Mouse (Mus musculus): ENCODE results near the gene Ddx5.
"Not testable (repeated sequence)": the region's sequence is repeated elsewhere in the genome, so short reads cannot be mapped to it uniquely, and the experiment has no call there.

The Ddx5 gene

DNA sequence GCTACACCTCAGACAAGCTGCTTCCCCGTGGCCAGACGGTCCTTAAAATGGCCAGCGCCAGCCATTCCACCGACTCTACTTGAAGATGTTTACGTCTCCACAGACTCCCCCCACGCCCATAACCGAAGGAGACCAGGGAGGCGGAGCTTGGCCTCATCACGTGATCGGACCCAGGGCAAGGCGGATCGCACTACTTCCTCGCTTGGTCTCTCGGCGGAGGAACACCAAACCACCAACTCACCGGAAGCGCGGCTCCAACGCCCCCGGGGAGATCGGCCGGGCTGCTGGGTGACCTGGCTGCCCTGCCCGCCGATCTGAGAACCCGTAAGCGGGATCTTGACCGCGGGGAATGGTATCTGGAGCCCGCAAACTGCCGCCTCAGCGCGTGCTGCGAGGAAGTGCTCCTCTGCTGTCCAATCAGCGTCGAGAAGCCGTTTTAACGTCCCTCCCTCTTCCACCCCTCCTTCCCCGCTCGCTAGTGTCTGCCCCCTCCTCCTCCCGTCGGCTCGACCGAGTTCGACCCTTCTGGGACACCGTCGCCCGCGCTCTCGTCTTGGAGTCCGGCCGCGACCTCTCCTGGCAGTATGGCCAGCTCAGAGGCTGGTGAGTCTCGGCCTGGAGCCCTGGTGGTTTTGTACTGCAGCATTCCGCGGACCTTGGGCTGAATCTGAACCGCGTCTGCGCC lies at the start of gene Ddx5, which contains the start of gene Cep95:
Gene Ddx5, minus strand, starts transcription at position 411 of the 685 bp plus-strand sequence.
Gene Cep95, plus strand, starts transcription at position 478 of the 685 bp plus-strand sequence.
- peak; percentile 99 to 100 for DNase-seq (ENCODE audit: low spot score in 2 of 2)

DNA sequence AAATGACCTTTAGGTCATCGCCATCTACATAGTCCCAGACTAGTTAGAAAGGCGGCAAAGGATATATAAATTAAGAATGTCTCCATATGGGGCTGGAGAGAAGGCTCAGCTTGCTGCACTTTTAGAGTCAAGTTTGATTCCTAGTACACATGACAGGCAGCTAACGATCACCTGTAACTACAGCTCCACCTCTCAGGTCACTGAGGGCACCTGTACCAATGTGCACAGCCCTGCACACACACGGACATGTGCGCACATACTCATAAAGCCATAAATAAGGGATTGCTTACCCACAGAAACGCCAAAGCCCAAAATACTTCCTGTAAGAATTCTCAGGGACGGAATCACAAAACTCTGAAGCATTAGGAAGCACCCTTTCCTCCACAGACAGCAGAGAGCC lies 39.1 kb upstream of the Ddx5 start:
- no peak for DNase-seq (ENCODE audit: low spot score in 2 of 2)

DNA sequence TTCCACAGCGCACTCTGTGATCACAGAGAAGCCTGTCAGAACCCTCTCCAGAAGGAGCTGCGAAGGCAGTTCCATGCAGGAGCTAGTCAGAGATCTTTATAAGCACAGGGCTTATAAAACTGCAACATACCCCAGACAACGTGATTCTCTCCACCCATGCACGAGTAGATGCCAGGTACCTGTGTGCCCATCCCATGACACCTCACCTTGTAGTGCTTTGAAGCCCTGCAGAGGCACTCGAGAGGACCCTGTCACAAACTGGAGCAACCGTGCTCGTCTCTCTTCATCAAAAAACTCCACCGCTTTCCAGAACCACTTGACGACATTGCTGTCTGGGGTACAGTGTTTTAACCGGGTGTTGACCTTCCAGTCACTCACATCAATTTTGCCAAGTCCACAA lies 35.4 kb upstream of the Ddx5 start:
- no peak for DNase-seq (ENCODE audit: low spot score in 2 of 2)

DNA sequence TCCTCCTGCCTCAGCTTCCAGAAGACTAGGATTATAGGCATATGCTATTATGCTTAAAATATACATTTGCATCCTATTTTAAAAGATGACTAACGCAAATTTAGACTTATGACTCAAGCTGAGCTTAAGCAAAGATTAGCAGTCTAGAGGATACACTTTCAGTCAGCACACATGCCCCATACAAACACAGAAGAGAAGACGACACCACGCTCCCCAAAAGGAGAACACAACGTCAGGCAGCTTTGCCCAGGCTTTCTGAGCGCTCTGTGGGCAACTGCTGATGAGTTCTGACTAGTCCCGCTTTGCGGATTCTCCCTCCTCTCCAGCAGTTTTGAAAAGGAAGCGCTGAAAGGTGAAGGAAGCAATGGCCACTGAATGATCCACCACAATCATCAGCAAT lies 34.8 kb upstream of the Ddx5 start:
- DNase-seq (ENCODE audit: low spot score in 2 of 2) = no peak

DNA sequence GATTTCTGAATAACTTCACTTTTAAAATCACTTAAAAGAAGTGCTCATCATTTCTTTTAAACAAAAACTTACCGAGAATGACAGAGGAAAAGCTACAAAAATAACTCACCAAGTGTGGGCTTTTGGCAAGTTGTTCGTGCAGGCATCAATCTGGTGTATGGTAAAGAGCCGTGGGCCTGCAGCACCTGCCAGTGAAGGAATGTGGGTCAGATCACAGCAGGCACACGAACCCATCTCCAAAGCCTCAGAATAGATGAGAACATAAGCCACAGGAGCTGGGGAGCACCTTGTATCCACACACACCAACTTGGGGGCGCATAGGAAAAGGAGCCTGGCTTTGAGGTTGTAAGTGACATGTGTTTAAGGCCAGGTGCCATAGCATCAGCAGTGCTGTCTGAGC lies 33.9 kb upstream of the Ddx5 start:
- DNase-seq (ENCODE audit: low spot score in 2 of 2) = no peak

DNA sequence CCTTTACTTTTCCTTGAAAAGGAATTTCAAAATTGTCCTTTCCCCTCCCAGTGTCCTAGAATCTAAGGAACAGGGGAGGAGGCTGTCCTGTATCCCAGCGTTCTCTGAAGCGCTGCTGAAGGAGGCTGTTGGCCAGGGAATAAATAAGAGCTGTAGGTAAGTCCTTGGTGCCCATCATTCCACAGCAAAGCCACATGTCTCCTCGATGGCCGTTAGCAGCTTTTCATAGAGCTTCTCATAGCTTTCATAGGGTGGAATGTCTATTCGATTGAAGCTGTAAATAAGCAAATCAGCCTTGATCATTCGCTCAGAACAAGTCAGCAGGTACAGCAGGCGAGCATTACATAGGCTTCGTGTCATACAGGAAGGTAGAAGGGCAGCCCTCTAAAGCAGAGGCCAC lies 33.5 kb upstream of the Ddx5 start:
- DNase-seq (ENCODE audit: low spot score in 2 of 2) = no peak

DNA sequence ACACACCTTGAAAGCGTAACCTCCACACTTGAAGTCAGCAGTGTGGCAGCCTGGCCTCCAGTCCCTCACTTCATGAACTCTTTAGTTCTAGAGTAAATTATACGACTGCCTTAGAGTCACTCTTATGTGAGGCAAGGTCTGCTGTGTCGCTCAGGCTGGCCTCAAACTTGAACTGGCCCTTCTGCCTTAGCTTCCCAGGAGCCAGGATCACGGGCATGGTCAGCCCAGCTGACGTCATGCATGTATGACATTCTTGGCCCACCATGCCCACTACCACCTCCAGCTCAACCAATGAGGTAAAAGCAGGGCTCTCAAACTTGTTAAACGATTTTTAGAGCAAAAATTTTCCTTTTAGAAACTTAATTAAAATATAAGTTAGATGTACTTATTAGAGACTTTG lies 32.4 kb upstream of the Ddx5 start:
- DNase-seq (ENCODE audit: low spot score in 2 of 2) = no peak

DNA sequence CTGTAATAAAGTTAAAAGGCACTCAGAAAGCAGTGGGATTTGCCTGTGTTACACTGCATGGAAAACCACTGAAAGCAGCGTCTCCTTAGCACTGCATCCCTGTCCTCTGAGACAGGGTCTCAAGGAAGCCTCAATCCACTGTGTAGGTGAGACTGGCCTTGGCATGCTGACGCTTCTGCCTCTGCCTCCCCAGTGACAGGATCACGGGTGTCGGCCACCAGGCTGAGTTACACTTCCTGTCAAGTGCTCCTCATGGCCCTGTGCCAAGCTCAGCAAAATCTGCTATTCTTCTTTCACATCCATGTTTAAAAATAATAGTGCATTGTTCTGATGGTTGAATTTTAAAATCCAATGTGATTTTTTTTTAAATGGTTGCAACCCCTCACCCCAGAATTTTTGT lies 32.0 kb upstream of the Ddx5 start:
- peak; percentile 47 to 60 for DNase-seq (ENCODE audit: low spot score in 2 of 2)

DNA sequence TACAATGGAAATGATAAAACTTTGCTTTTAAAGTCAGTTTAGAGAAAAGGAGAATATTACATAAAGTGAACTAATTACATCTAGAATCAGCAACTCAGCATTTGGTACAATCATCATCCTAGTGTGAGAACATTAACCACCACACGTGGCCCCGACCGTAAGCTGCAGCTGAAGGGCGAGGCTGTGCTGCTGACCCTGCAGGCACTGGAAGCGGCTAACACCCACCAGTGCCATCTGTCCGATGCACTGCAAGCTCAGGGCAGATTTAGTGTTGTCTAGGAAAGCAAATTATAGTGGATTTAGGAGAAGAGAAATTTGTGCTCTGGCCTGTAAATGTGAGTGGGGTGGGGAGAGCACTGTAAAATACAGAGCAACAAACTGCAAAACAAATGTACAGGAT lies 31.3 kb upstream of the Ddx5 start:
- DNase-seq (ENCODE audit: low spot score in 2 of 2) = no peak

DNA sequence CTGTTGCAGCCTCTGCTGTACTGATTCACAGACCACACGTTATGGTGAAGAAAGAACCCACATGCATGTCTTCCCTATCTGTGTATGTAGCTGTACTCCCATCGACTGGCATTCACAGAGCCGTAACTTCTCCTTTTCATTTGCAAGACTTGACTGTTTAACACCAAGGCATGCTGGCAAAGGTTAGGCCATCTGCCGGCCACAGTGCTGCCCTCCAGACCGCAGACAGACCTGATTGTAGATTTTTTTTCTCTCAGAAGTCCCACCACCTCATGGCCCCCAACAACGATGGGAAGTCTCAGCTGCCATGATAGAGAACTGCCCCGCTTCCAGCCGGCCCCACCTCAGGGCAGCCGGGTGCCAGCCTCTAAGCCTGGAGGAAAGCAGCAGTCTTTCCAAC lies 30.6 kb upstream of the Ddx5 start:
- DNase-seq (ENCODE audit: low spot score in 2 of 2) = no peak

DNA sequence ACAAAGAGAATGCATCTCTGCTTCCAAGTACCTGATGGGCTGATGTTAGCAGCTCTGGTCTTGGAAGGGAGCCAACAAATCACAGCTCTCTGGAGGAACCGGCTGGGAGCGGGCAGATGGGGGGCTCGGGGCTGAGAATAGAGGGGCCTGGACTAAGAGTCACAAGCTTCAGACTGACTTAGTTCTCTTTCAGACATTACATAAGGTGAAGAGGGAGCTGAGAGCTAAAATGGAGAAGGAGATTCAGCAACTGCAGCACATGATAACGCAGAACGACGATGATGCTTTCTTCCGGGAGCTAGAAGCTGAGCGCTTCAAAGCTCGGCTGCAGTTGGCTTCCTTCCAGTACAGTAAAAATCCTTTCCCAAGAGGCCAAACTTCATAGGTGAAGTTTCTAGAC lies 29.4 kb upstream of the Ddx5 start:
- no peak for DNase-seq (ENCODE audit: low spot score in 2 of 2)

DNA sequence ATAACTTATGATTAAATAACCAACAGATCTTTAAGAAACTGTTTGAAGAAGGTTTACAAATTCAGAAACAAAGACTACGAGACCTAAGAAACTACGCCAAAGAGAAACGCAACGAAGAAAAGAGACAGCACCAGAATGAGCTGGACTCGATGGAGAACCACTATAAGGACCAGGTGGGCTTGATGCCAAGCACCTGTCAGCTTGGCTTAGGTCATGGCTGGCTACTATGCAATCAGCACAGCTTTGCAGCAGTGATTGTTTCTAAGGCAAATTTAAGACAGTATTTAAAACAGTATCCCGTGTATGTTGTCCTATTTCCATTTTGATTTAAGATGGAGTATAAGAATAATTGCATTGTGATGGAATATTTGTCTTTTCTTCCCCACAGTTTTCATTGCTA lies 28.8 kb upstream of the Ddx5 start:
- no peak for DNase-seq (ENCODE audit: low spot score in 2 of 2)

DNA sequence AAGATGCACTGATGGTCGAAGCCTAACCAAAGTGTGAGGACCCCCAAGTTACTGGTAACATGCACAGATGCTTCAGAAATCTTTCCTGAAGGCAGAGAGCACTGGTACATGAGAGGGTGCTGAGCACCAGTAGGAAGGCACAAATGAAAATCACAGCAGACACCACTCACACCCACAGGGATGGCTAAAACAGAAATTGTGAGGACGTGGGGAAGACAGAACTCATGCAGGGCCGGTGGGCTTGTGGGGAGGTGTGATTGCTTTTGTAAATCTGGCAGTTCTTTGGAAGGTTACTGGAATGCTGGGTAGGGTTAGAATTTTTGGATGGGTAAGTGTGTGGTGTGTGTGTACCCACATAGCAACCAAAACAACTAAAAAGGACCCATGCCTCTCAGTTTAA lies 28.2 kb upstream of the Ddx5 start:
- DNase-seq (ENCODE audit: low spot score in 2 of 2) = no peak

DNA sequence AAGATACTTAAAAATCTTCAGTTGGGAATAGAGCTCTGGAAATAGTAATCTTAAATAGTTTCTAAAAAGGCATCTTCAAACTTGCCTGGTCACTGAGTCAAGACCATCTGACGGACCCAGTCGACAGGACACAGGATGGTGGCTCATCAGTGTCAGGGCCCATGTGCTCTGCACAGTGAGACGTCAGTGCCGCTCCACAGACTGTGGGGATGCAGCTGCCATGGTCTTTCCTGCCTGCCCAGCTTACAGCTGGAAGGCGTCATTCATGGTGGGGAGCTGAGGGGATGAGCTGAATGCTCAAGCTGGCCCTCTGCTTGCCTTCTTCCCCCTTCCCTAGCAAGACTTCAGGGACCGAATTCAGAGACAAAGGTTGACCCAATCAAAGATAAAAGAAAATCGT lies 27.3 kb upstream of the Ddx5 start:
- DNase-seq (ENCODE audit: low spot score in 2 of 2) = no peak

DNA sequence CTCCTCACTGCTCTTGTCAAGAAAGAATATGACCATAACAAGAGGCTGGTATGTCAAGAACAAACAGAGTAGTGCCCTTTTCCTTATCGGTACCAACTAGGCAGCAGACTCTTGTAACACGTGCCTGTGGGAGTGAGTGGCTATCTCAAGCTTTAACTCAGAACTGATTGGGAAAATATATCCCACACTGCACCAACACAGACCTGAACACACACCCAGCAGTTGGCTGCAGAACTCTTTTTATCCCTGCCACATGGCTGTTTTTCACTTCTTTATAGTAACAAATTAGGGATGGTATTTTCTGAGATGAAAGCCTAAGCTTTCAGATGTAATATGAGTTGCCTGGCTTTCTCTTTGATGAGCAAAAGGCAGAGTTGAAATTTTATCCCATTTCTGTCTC lies 26.8 kb upstream of the Ddx5 start:
- DNase-seq (ENCODE audit: low spot score in 2 of 2) = no peak

DNA sequence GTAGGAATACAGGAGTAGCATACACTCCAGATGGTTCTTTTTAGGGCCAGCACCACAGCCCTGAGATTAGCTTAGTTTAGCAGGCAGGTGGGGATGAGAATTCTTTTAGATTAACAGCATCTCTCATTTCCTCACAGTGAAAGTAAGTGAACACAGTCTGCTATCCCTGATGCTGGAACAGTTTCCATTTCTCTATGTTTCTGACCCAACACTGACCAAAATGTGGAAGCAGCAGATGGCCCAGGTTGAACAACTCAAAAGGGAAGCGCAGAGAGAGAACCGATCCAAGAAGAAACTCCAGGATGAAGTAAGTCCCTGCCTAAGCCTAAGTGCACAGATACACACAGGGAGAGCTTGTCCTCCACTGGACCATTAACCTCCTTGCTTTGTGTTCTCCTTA lies 26.3 kb upstream of the Ddx5 start:
- DNase-seq (ENCODE audit: low spot score in 2 of 2) = no peak

DNA sequence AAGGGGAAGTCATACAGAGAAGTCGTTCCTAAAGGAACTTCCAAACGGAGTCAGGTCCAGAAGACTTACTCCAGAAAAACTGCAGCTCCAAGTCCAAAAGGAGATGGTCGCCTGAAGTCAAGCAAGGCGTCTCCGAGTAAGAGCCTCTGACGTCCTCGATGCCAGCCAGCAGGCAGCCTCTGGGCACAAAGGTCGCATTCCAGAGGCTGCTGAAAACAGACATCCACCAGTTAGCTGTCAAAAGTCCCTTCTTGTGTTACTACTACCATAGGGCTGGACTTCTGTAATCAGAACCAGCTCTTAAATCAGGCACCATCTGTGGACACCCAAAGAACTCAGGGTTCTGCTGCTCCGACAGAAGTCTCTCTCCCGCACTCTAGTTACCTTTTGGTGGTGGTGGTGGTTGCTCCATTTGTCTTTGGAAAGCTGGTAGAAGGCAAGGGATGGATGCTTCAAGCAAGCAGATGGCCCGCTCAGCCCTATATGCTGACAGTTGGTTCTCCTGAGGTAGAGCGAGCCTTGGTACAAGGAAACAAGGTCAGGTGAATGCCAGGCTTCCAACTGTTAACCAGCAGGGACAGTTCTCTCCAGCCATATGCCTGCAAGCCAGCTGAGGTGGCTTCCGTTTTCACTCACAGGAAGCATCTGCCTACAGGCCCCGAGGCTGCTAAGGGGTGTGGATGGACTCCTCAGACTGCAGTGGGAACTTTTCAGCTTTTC lies 25.8 kb upstream of the Ddx5 start:
- DNase-seq (ENCODE audit: low spot score in 2 of 2) = no peak

DNA sequence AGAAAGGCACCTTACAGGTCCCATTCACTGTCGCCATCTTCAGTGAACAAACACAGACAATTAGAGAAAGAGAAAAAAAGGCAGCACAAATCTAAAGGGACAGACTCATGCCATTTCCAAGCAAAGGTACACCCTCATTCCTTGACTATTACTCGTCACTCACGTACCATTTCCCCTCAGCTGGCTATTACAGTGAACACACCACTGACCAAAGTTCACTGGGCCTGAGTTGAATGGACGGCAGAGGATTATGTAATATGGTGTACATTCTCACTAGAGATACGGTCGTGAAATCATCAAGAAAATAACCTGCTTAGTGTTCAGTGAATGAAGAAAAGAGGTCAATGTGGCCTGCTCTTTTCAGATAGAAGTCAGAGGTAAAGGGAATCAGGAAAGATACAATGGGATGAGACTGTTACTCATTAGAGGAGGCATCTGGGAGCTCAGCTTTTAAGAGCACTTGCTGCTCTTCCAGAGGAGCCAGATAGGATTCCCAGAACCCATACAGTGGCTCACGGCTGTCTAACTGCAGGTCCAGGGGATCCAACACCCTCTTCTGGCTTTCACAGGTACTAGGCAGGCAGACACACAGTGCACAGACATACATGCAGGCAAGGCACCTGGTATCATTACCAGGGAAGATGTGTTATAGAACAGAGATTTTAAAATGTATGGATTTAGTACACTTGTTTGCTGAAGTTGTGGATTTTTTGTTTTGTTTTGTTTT lies 23.6 kb upstream of the Ddx5 start:
- no peak for DNase-seq (ENCODE audit: low spot score in 2 of 2)

DNA sequence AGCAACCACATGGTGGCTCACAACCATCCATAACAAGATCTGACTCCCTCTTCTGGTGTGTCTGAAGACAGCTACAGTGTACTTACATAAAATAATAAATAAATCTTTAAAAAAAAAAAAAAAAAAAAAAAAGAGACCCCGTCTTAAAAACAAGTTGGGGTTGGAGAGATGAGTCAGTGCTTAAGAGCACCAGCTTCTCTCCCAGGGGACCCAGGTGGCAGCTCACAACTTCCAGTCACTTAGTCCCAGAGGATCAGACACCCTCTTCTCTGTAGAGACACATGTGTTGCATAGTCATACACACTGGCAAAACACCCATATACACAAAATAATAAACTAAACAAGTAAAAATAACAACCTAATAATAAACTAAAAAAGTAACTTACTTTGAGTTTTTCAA lies 18.5 kb upstream of the Ddx5 start:
- not testable (repeated sequence) for DNase-seq (ENCODE audit: low spot score in 2 of 2)

DNA sequence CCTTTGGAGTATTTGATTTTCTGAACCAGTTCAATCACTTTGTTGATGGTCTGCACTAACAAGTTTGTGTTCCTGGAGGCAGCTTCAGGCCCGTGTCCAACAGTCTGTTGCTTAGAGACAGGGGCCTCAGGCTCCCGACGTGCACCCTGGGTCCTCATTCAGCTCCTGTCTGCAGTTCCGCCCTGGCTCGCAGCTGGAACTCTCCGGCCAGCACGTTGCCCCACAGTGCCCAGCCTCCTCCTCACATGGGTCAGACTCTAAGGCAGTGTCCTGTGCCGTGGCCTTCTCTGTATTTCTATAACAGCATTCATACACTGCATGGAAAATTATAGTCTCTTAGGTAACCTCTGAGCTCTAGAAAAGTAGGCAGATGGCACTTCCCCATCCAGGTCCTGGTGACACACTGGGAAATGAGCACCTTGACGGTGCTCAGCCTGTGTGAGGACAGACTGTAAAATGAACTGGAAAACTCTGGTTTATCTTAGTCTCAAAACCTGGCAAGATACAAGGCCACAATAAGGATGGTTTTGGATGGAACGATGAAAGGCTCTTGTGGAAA lies 13.2 kb upstream of the Ddx5 start:
- no peak for DNase-seq (ENCODE audit: low spot score in 2 of 2)

DNA sequence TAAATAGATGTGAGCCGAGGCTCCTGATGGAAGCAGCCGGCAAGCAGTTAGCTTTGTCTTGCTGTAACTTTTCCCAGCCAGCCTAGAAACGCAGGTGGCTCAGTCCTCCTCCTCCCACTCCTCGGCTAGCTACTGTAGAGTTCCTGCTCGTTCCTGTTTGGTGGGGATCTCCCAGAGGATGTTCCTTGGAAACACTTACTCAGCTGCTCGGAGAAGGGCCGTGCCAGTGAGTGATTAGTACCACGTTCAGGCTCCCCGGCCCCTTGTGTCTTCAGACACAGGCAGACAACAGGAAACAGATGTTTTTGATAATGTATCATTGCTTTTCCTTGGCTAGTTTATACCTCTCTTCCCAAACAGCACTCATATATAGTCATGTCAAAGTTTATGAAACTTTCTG lies 6.7 kb upstream of the Ddx5 start:
- DNase-seq (ENCODE audit: low spot score in 2 of 2) = no peak

DNA sequence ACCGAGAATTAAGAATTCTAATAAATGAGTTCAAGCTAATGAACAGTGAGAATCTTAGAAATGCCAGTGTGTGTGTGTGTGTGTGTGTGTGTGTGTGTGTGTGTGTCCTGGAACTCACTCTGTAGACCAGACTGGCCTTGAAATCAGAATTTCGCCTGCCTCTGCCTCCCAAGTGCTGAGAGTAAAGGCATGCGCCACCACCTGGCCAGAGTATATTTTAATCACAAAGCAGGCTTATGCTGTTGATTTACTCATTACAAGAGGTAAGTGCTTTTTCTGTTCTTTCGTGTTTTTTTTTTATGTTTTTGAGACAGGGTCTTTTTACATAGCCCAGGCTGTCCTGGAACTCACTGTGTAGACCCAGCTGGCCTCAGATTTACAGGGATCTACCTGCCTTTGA lies 4.9 kb upstream of the Ddx5 start:
- DNase-seq (ENCODE audit: low spot score in 2 of 2) = no peak

DNA sequence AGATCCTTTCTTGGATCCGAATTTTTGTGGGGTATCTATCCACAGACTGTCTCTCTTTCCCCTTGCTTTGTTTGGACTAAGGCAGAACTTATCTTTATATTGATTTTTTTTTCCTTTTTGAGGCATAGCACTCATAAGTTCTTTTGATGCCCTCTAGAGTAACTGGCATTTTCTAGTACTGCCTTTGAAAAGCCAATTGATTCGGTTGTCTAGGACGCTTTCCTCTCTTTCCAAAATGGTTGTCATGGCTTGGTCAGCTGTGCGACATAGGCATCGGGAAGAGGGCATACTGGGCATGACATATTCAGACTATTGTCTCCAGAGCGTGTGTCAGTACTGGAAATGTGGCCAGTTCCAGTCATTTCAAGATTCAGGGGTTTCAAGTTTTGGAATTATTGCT lies 664 bp upstream of the Ddx5 start:
- no peak for DNase-seq (ENCODE audit: low spot score in 2 of 2)

Measured in natural killer cell, adult 2 months (primary cell).